Mouse (Mus musculus) lung, embryonic 14.5 days (tissue): ENCODE measurements at regions not wholly inside any gene's neighbourhood (a gene's known extent, or its start where the extent isn't known, plus 50 kb on each side); places are given as distances from the start of the nearest gene placed in this dataset.
A peak's percentile ranks its signal among the peaks of the same experiment; 100 is the strongest.

ENCODE experiments used
- ATAC-seq: fragments of 200-750 bp; cut with Nextera tagmentation; 2 replicates; pipeline ENCODE4 v1.8.0; 2017; ENCODE audit warnings: mild to moderate bottlenecking, moderate TSS enrichment, moderate library complexity; ENCODE audit not compliant: insufficient read depth
- DNase-seq: peaks from one replicate; pipeline ENCODE4 v3.0.0-alpha.2; 2015
- H3K27ac ChIP-seq: fragments of 300-500 bp; sonication (generic); 2 replicates; pipeline ENCODE4 v1.5.1; 2014; ENCODE audit warnings: low read depth, mild to moderate bottlenecking, moderate library complexity
- H3K27me3 ChIP-seq: fragments of 300-500 bp; sonication (generic); 2 replicates; pipeline ENCODE4 v1.6.1; 2014; ENCODE audit warnings: low read length, control low read depth; ENCODE audit not compliant: insufficient read depth
- H3K36me3 ChIP-seq: fragments of 300-500 bp; sonication (generic); 2 replicates; pipeline ENCODE4 v1.6.1; 2014; ENCODE audit warnings: control low read depth; ENCODE audit not compliant: insufficient read depth
- H3K4me1 ChIP-seq: fragments of 300-500 bp; sonication (generic); 2 replicates; pipeline ENCODE4 v1.6.1; 2014; ENCODE audit warnings: antibody characterized with exemption, control low read depth; ENCODE audit not compliant: insufficient read depth
- H3K4me2 ChIP-seq: fragments of 300-500 bp; sonication (generic); 2 replicates; pipeline ENCODE4 v1.6.1; 2014; ENCODE audit warnings: mild to moderate bottlenecking
- H3K4me3 ChIP-seq: fragments of 300-500 bp; sonication (generic); 2 replicates; pipeline ENCODE4 v1.5.1; 2014; ENCODE audit warnings: low read depth, low read length
- H3K9ac ChIP-seq: fragments of 300-500 bp; sonication (generic); 2 replicates; pipeline ENCODE4 v1.6.1; 2014
- H3K9me3 ChIP-seq: fragments of 300-500 bp; sonication (generic); 2 replicates; pipeline ENCODE4 v1.6.1; 2016; ENCODE audit warnings: low read depth, low read length, control low read depth
- CTCF ChIP-seq: IDR thresholded peaks from 2 replicates; pipeline ENCODE4 v1.5.1; 2016; ENCODE audit warnings: antibody characterized with exemption, low read depth
- WGBS: fragments of 180-500 bp; shearing (Covaris S2); extraction: QIAGEN DNeasy Blood & Tissue Kit; methylation state at CpG from one replicate; pipeline ENCODE4 v1.1.7; 2014; 5-methylcytosine and 5-hydroxymethylcytosine counted together

DNA sequence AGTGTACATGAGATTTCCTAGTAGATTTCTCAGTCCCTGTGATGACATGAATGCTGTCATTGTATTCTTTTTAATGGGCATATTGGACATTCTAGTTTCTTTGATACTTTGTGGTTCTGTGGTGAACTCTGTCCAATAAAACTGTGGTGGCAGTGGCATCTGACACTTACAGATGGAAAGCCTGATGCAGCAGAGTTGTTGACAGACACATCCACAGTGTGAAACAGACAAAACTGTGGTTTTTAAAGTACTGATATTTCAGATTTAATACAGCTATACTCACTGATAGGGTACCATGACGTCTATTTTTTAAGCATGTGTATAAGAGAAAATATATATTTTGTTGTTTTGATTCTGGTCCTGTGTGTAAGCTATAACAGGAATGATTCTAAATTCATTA, 818.0 kb downstream of the Trim52 start:
- Histone ChIP-seq H3K27ac (no peak overlapping the region), H3K4me1 (no peaks in the 10 kb centered on the region), H3K27me3 (no peaks in the 10 kb centered on the region), H3K9ac (no peak overlapping the region), H3K4me3 (no peak overlapping the region), H3K4me2 (no peak overlapping the region), H3K36me3 (no peaks in the 10 kb centered on the region), H3K9me3 (no peaks in the 10 kb centered on the region)
- 80% methylated on average over 1 of the region's 1 CpGs for WGBS
- TF ChIP-seq CTCF, result no peak
- ATAC-seq (no peak), DNase-seq (no peak)

DNA sequence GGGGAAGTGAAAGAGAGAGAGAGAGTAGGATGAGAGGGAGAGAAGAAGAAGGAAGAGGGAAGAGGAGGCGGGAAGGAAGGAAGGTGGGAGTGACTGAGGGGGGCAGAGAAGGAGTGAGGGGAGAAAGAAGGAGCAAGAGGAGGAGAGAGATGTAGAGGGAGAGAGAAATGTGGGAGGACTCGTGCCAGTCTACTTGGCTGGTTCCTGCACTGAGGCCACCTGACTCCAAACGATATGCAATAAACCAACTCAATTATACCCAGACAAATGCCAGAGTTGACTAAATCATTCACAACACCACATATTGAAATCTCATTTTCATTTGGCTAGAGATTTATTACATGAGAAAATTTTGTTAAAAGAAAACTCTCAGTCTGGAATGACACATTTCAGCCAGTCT, 818.4 kb downstream of the Trim52 start:
- Histone ChIP-seq H3K4me2 (no peak overlapping the region), H3K4me1 (no peaks in the 10 kb centered on the region), H3K36me3 (no peaks in the 10 kb centered on the region), H3K4me3 (no peak overlapping the region), H3K9me3 (no peaks in the 10 kb centered on the region), H3K9ac (no peak overlapping the region), H3K27ac (no peak overlapping the region), H3K27me3 (no peaks in the 10 kb centered on the region)
- 81% methylated on average over 3 of the region's 3 CpGs for WGBS
- no peak for TF ChIP-seq CTCF
- ATAC-seq (no peak), DNase-seq (no peak)

DNA sequence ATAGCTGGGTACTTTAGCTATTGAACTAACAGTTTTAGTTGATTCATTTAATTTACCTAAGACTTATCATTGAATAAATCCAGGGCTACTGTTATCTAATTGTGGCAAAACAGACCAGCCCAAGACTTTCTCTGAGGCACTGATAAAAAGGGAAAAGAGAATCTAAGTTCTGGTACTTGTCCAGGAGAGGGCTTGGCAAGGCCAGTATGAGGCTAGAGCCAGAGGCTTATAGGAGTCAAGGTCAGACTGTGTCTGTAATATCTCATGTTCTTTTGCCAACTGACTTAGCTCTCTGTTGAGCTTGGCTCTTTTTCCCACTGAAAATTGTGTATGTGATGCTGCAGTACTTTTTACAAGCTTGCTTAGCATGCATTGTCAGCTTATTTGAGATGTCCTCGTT, 839.3 kb downstream of the Trim52 start:
- Histone ChIP-seq H3K4me1 (no peaks in the 10 kb centered on the region), H3K9ac (no peak overlapping the region), H3K27ac (no peak overlapping the region), H3K4me3 (no peak overlapping the region), H3K36me3 (no peaks in the 10 kb centered on the region), H3K27me3 (no peaks in the 10 kb centered on the region), H3K9me3 (no peaks in the 10 kb centered on the region), H3K4me2 (no peak overlapping the region)
- DNase-seq (peak; percentile 41), ATAC-seq (no peak; the same call in 1 of the 2 replicates)
- no peak for TF ChIP-seq CTCF
- 56% methylated on average over 1 of the region's 1 CpGs for WGBS

DNA sequence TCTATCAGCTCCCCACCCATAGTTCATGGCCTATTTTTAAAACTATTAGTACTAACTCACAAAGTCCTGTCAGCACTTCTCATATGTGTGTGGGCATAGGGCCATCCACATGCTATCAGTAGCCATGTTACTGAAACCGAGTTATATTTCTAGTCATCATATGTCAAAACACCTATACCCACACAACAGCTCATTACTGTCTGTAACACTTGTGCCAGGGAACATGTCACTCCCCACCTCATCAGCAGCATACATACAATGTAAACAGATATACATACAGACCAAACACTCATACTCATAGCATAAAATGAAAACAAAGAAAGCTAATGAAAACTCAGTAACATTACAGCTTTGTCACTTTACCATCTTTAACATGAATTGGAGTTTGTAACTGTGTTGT, 872.0 kb downstream of the Trim52 start:
- DNase-seq (peak; percentile 85), ATAC-seq (peak; percentile 98)
- H3K9ac ChIP-seq, result no peak overlapping the region
- H3K27ac ChIP-seq, result no peak overlapping the region
- H3K4me1 ChIP-seq, result no peaks in the 10 kb centered on the region
- no peaks in the 10 kb centered on the region for H3K36me3 ChIP-seq
- WGBS, result 36% methylated on average over 1 of the region's 1 CpGs
- no peak overlapping the region for H3K4me2 ChIP-seq
- H3K9me3 ChIP-seq, result no peaks in the 10 kb centered on the region
- TF ChIP-seq CTCF, result no peak
- no peak overlapping the region for H3K4me3 ChIP-seq
- H3K27me3 ChIP-seq, result no peaks in the 10 kb centered on the region

DNA sequence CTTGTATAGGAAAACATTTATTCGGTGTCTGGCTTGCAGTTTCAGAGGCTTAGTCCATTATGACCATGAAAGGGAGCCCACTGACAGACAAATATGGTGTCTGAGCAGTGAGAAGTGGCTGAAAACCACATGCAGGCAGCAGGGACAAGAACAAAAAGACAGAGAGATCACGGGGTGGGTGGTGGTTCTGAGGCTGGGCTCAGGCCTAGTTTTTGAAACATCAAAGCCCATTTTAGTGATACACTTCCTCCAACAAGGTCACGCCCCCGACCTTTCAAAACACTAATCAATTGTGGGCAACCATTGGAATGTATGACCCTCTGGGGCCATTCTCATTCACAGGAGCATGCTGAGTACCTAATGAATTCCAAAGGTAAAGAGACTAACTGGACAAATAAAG, 874.8 kb downstream of the Trim52 start:
- no peak for DNase-seq
- no peaks in the 10 kb centered on the region for H3K36me3 ChIP-seq
- ATAC-seq, result no peak
- H3K4me2 ChIP-seq, result no peak overlapping the region
- H3K9ac ChIP-seq, result no peak overlapping the region
- H3K27me3 ChIP-seq, result no peaks in the 10 kb centered on the region
- no peak overlapping the region for H3K27ac ChIP-seq
- H3K4me3 ChIP-seq, result no peak overlapping the region
- no peaks in the 10 kb centered on the region for H3K9me3 ChIP-seq
- 43% methylated on average over 4 of the region's 4 CpGs for WGBS
- H3K4me1 ChIP-seq, result no peaks in the 10 kb centered on the region
- no peak for TF ChIP-seq CTCF

DNA sequence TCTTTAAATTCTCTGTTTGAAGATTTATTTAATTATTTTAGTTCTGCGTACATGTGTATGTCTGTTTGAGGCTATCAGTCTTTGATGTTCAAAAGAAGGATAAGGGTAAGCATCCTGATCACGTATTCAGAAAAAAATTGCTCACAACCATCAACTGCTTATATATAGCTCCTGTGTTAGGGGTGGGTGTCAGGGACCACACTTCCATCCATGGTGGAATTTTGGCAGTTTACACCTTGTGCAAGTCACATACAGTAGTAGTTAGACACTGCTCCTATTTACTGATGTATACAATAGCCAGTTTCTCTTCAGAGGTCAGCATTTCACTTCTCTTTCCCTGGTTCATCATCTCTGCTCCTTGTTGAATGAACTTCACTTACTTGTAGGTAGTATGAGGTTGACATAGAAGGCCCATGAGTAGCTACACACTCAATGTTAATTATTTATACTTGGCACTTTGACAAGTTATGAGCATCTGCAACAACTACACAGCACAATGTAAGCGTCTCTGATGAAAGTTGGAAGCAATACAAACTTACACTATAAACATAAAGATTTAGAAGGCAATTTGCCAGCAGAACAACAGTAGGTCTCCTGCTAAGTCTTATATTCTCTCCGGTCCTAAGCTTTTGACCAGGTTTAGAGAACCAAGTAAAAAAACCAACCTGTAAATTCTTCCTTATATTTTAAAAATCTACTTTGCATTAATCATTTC, 891.7 kb downstream of the Trim52 start:
- H3K4me1 ChIP-seq, result no peaks in the 10 kb centered on the region; the same call in 1 of the 2 replicates
- H3K27ac ChIP-seq, result peak overlapping the region; percentile 30; the same call in 1 of the 2 replicates
- no peaks in the 10 kb centered on the region for H3K9me3 ChIP-seq
- no peak for TF ChIP-seq CTCF
- H3K9ac ChIP-seq, result no peak overlapping the region
- no peak overlapping the region for H3K4me2 ChIP-seq
- no peaks in the 10 kb centered on the region for H3K36me3 ChIP-seq
- ATAC-seq, result peak; percentile 90
- H3K27me3 ChIP-seq, result no peaks in the 10 kb centered on the region
- DNase-seq, result peak; percentile 91
- 47% methylated on average over 4 of the region's 4 CpGs for WGBS
- H3K4me3 ChIP-seq, result no peak overlapping the region

DNA sequence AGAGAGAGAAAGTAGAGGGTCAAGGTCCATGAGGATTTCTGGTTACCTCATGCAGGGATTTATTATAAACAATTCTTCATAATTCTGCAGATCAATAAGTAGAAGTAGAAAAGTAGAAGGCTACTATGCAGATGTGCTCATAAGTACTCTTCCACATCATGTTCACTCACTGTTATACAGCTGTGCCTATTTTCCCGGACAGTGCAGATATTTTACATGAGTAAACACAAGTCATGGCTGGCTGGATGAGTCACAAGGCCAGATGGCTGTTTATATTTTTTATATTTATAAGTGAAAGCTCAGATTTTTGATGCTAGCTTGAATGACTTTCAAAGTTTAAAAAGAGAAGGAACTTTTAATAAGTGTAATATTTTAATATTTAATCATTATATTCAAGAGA, 899.0 kb downstream of the Trim52 start:
- no peaks in the 10 kb centered on the region; the same call in 1 of the 2 replicates for H3K4me1 ChIP-seq
- peak; percentile 42 for DNase-seq
- no peak overlapping the region for H3K27ac ChIP-seq
- H3K27me3 ChIP-seq, result no peaks in the 10 kb centered on the region
- 43% methylated on average over 1 of the region's 1 CpGs for WGBS
- peak; percentile 71; the same call in 1 of the 2 replicates for ATAC-seq
- no peak overlapping the region for H3K9ac ChIP-seq
- no peak overlapping the region for H3K4me2 ChIP-seq
- H3K9me3 ChIP-seq, result no peaks in the 10 kb centered on the region
- no peak for TF ChIP-seq CTCF
- H3K36me3 ChIP-seq, result no peaks in the 10 kb centered on the region
- no peak overlapping the region for H3K4me3 ChIP-seq

DNA sequence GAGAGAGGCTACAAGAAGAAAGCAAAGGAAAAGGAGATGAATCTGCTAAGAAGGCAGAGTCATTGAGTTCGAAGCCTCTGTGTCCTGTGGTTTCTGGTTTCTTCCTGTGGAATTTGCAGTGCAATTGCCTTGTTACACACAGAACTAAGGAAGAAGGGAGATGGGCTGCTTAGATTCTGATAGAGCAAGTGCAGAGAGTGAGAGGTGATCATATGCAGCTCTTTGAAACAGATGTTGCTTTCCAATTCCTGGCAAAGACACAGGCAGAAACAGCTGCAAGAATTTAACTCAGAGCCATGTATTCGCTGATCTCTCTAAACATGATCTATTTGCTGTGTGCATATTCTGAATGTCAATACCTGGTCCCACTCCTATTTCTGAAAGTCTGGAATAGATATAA, 903.6 kb downstream of the Trim52 start:
- H3K27me3 ChIP-seq, result no peaks in the 10 kb centered on the region
- ATAC-seq (no peak), DNase-seq (peak; percentile 38)
- no peaks in the 10 kb centered on the region for H3K9me3 ChIP-seq
- no peak for TF ChIP-seq CTCF
- H3K27ac ChIP-seq, result no peak overlapping the region
- no peaks in the 10 kb centered on the region for H3K36me3 ChIP-seq
- H3K4me3 ChIP-seq, result no peak overlapping the region
- no peak overlapping the region for H3K9ac ChIP-seq
- no peaks in the 10 kb centered on the region for H3K4me1 ChIP-seq
- H3K4me2 ChIP-seq, result no peak overlapping the region
- WGBS, result 31% methylated on average over 2 of the region's 2 CpGs
